Mouse (Mus musculus): Measurements from ENCODE around the gene Gm10134.
"Not testable (repeated sequence)": the region's sequence is repeated elsewhere in the genome, so short reads cannot be mapped to it uniquely, and the experiment has no call there.

The Gm10134 gene

DNA sequence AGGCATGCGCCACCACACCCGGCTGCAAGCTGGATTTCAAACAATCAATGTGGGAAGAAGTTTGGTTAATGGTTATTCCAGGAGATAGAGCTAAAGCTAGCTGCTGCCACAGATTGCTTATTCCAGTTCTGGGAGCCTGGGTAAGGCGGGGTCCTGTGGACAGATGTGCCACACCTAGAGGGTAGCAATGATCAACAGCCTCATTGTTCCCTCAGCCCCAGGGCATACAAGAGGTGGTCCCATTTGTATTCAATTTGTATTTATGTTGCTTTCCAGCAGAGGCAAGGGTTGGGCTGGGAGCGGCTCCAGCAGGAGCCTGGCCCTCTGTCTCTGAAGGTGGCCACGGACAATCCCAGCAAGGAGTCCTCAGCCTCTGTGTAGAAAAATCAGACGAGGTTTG lies 396 bp downstream of the Gm10134 start:
- no peak for DNase-seq

DNA sequence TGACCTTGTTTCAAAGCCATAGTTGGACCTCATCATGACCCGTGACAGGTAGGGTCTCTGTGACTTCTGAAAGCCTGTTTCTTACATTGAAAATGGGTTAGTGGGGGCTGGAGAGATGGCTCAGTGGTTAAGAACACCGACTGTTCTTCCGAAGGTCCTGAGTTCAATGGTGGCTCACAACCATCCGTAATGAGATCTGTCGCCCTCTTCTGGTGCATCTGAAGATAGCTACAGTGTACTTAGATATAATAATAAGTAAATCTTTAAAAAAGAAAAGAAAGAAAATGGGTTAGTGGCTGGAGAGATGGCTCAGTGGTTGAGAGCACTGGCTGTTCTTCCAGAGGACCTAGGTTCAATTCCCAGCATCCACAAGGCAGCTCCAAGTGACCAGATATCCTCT lies 5.7 kb downstream of the Gm10134 start:
- not testable (repeated sequence) for DNase-seq

GRCm38 (mm10) chr2:28512798-28513401 lies 7.0 kb downstream of the Gm10134 start, which contains the start of gene Ralgds:
TSS of gene Ralgds (plus strand) at chr2:28513125.
- peak; percentile 79 for DNase-seq

GRCm38 (mm10) chr2:28513431-28514370 lies 7.8 kb downstream of the Gm10134 start:
- DNase-seq = no peak

- peak; percentile 87 for DNase-seq
Observed at GRCm38 (mm10) chr2:28514489-28514888, 8.6 kb downstream of the Gm10134 start.

GRCm38 (mm10) chr2:28517206-28517909 lies 11.5 kb downstream of the Gm10134 start:
- peak; percentile 90 for DNase-seq

GRCm38 (mm10) chr2:28518231-28518630 lies 12.3 kb downstream of the Gm10134 start:
- no peak for DNase-seq

- DNase-seq = no peak
Observed at GRCm38 (mm10) chr2:28520581-28520980, 14.7 kb downstream of the Gm10134 start.

DNA sequence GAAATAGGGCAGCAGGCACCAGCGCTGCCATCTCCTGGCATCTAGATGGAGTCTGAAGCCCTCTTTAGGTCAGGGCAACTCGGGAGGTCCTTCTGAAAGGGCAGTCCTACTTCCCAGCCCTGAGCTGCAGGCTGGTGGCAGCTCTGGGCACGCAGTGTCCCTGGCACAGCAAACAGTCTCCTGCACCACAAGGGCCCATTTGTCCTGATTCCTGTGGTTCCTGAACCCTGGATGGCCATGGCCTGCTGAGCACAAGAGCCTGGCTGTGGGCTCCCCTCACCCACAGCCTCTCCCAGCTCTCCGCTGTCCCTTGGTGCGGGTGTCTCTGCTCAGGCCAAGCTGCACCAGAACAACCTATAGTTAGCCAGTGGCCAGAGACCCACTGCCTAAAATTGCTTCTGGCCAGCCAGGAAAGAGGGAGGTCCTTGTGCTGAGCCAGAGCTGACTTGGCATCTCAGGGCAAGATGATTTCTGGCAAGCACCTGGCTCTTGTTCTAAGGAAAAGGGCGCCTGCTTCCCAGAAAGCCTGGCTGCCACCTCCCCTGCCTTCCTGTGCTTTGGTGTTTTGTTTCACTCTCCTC lies 15.8 kb downstream of the Gm10134 start:
- peak; percentile 57 for DNase-seq

DNA sequence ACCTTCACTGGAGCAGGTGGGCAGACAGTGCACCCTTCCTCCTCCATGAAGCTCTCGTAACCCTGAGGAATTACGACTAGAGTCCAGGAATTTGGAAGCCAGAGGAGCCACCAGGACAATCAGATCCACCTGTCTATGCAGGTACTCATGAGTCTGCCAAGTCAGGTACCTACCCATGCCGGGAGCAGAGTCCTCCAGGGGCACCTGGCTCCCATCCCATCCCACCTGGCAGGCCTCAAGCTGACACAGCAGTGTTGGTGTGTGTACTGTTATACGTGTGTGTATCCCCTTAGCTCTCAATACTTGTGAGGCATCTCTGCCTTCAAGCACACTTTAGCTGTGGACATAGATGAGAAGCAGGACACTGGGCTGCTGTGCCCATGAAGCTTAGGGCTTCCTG lies 16.3 kb downstream of the Gm10134 start:
- peak; percentile 72 for DNase-seq

DNA sequence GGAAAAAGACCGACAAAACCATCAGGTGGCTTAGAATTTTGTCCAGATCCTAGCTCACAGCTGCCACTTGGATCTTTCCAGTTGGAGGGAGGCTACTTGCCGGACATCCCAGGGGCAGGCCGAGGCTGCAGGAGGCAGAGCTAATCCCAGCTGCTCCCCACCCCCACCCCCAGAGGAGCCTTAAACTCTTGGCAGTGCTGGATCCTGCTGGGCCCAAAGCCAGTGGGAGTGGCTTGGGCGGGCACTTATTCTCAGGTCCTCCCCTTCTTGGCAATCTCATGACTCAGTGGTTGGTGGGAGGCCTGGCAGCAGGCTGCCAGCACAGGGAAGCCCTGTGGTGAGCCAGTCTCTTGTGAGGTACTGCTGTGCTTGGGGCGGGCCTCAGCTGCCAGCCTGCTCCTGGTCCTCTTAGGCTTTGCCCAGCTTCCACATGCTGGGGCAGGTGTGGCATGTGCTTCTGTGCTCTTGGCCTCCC lies 17.8 kb downstream of the Gm10134 start:
- DNase-seq = peak; percentile 92

- no peak for DNase-seq
Observed at GRCm38 (mm10) chr2:28524406-28524805, 18.5 kb downstream of the Gm10134 start.

- peak; percentile 70 for DNase-seq
Observed at GRCm38 (mm10) chr2:28525219-28525942, 19.5 kb downstream of the Gm10134 start.

- no peak for DNase-seq
Observed at GRCm38 (mm10) chr2:28525943-28526876, 20.3 kb downstream of the Gm10134 start.

DNA sequence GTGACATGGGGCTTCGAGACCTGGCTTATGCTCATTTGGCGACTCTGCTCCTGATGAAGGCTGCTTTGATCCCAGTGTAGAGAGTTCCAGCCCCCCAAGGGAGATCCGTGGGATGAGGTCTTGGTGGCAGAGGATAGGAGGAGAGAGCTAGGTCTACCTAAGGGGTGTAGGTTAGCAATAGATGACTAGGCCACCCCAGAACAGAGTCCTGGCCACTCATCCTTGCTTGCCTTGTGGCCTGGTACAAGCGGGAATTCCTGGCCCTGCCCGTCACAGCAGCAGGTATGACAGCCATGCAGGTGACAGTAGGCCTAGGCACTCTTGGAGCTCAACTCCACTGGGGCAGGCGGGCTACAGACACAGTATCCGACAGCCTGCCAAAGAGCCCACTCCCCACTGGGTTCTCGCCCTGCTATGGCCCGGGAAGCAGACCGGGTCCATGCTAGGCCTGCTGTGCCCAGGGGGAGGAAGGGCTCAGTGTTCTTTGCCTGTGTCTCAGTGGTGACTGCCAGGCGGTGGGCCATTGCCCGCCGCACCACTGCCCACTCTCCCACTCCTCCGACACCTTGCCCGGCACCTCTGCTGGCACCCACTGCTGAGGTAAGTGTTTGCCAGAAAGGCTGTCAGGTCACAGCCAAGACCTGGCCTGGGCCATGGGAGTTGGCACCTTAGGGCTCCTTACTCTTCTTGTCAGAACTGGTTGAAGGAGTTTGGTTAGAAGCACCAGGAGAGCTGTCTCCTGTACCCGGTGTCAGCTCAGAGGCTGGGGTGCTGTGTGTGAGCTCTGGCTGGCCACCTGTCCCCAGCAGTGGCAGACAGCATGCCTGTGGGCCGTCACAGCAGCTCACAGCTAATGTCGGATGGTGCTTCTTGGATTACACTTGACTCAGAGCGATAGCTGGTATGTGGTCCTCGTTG lies 21.8 kb downstream of the Gm10134 start:
- DNase-seq = no peak

DNA sequence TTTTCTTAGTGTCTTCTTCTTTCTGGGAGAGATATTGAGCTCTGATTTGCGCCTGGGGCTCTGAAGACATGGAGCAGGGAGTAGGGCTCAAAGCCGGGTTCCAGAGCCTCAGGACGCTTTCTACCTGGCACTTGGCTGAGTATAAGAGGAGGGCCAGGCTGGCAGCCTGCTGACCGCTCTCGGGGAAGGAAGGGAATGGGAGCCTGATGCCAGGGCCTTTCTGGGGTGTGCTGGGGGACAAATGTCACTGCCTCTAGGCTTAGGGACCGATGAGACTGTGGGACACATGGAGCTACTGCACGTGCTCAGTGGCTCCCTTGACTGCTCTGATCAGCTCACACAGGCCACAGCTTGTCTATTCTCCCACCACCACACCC lies 22.4 kb downstream of the Gm10134 start:
- DNase-seq = no peak

DNA sequence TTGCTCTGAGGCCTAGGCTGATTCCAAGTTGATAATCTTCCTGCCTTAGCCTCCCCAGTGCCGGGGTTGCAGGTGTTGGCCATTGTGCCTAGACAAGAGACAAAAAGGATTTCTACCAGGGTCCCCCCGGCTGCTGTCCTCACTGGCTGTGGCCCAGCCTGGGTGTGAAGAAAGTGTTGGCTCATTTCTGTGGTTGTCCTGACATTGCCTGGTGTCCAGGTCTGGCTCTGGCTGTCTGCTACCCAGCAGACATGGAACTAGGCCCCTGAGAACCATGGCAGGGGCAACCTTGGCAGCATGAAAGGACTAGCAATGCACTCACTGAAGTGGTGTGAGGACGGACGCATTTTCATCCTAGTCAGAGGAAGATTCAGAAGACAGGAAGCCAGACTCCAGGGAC lies 24.0 kb downstream of the Gm10134 start:
- DNase-seq = no peak

DNA sequence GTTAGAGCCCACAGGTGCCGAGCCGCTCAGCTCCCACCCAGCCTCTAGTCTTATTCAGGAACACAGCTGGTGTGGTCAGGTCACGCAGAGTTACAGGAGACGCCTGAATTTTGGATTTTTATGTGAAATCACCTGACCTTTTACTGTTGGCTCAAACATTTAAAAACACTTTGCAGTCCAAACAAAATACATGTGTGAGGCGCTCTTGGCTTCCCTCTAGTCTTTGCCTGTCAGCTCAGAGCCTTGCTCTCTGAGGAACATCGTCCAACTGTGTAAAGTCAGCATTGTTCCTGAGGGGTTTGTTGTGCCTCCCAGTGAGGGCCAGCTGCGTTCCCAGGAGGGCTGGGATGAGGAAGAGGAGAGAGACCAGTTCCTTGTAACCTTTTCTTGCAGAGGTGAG lies 24.4 kb downstream of the Gm10134 start:
- no peak for DNase-seq

DNA sequence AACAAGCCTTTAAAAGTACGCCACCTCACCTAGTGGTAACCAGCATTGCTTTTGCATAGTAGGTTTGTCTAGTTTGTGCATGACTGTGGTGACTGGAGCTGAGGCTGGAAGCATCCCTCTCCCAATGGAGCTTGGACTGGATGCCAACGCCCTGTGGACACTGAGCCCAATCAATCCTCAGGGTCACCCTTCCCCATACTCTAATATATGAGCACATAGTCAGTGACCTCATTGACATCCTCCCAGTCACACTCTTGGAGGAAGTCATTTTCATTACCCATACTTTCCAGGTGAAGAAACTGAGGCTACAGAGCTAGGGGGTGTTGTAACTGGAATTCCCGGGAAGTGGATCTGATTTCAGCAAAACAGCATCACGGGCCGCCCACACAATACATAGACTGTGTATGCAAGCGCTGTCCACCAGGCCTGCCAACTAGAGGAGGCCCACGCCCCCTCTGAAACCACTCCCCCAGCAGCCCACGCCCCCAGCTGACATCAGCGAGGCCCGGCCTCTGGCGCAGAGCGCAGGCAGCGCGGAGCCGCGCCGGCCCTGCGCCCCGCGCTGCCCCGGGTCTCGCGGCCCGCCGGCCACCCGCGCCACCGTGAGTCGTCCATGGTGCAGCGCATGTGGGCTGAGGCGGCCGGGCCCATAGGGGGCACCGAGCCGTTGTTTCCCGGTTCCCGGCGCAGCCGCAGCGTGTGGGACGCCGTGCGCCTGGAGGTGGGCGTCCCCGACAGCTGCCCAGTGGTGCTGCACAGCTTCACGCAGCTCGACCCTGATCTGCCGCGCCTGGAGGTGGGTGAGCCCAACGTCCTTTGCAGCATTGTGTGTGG lies 27.3 kb downstream of the Gm10134 start:
- DNase-seq = peak; percentile 89

Data from kidney, adult 18-20 months (tissue).